Mouse (Mus musculus) CH12.LX (cell line): ENCODE results near the gene Mbd5. TPM values are rescaled to one million over a fixed set of nuclear protein-coding genes. Genes with fewer than 3 reads are reported as not detected.

Source experiments
- DNase-seq: peaks from one replicate; pipeline ENCODE4 v3.0.0-alpha.2; 2013; ENCODE audit errors: extremely low read depth
- H3K27ac ChIP-seq: 2 replicates; pipeline ENCODE4 v1.5.1; 2012; ENCODE audit warnings: low read depth, mild to moderate bottlenecking, control low read depth, moderate library complexity; ENCODE audit not compliant: insufficient read depth
- H3K27me3 ChIP-seq: replicated peaks from 2 replicates; pipeline ENCODE3; 2012; ENCODE audit warnings: inconsistent platforms
- H3K36me3 ChIP-seq, 2 experiments: replicated peaks in 1 of 2; 2 replicates each; pipeline versions ENCODE3 to v1.6.1; 2012; ENCODE audit warnings: inconsistent platforms in 1 of 2, low read length in 1 of 2, mild to moderate bottlenecking in 1 of 2, mixed read lengths in 1 of 2, moderate library complexity in 1 of 2; ENCODE audit not compliant: control insufficient read depth in 1 of 2, insufficient read depth in 1 of 2
- H3K4me1 ChIP-seq, 2 experiments: 2 replicates each; pipeline ENCODE4 v1.6.1; 2012; ENCODE audit warnings: inconsistent platforms in 1 of 2, moderate library complexity in 1 of 2; ENCODE audit not compliant: insufficient read depth in 2 of 2, control insufficient read depth in 1 of 2
- H3K4me2 ChIP-seq: 2 replicates; pipeline ENCODE4 v1.6.1; 2012; ENCODE audit warnings: low read depth, mild to moderate bottlenecking, control low read depth; ENCODE audit not compliant: poor library complexity, insufficient read depth, severe bottlenecking
- H3K4me3 ChIP-seq, 3 experiments: fragments of 150-350 bp in 1 of 3; sonication (generic) in 1 of 3; replicated peaks in 1 of 3; 2 replicates each; pipeline versions ENCODE3 to v1.5.1; 2011 to 2012; ENCODE audit warnings: low read depth in 2 of 3, low read length in 2 of 3, mild to moderate bottlenecking in 2 of 3, moderate library complexity in 2 of 3, control low read depth in 1 of 3, improper control_type of control experiment in 1 of 3, inconsistent platforms in 1 of 3, mixed read lengths in 1 of 3; ENCODE audit not compliant: poor library complexity in 1 of 3
- H3K79me2 ChIP-seq: replicated peaks from 2 replicates; pipeline ENCODE4 v1.6.1; 2012; ENCODE audit warnings: mild to moderate bottlenecking, moderate library complexity; ENCODE audit not compliant: control insufficient read depth, poor library complexity, insufficient read depth, severe bottlenecking; ENCODE audit errors: extremely low read depth
- H3K9ac ChIP-seq: 2 replicates; pipeline ENCODE4 v1.6.1; 2012; ENCODE audit warnings: low read depth, mild to moderate bottlenecking, control low read depth, moderate library complexity; ENCODE audit not compliant: insufficient read depth
- H3K9me3 ChIP-seq: replicated peaks from 2 replicates; pipeline ENCODE3; 2012; ENCODE audit warnings: low read length, inconsistent platforms, mixed read lengths
- BHLHE40 ChIP-seq: IDR thresholded peaks from 2 replicates; pipeline ENCODE4 v1.6.1; 2011; ENCODE audit warnings: mild to moderate bottlenecking, low read depth, low read length, improper control_type of control experiment
- CHD1 ChIP-seq: IDR thresholded peaks from 2 replicates; pipeline ENCODE4 v1.6.1; 2012; ENCODE audit warnings: low read depth, low read length, improper control_type of control experiment, inconsistent platforms
- CHD2 ChIP-seq: IDR thresholded peaks from 2 replicates; pipeline ENCODE4 v1.6.1; 2011; ENCODE audit warnings: low read length, improper control_type of control experiment
- CTCF ChIP-seq, 2 experiments: IDR thresholded peaks in 1 of 2; conservative IDR thresholded peaks in 1 of 2; 2 replicates each; pipeline ENCODE4 v1.5.1; 2011 to 2012; ENCODE audit warnings: low read depth in 2 of 2, low read length in 2 of 2, improper control_type of control experiment in 1 of 2, inconsistent platforms in 1 of 2, mild to moderate bottlenecking in 1 of 2, moderate library complexity in 1 of 2
- E2F4 ChIP-seq: IDR thresholded peaks from 2 replicates; pipeline ENCODE4 v1.6.1; 2011; ENCODE audit warnings: low read depth, low read length, improper control_type of control experiment; ENCODE audit not compliant: insufficient replicate concordance
- ELF1 ChIP-seq: IDR thresholded peaks from 2 replicates; pipeline ENCODE4 v1.6.1; 2014; ENCODE audit warnings: low read depth, mild to moderate bottlenecking, inconsistent platforms, low read length, improper control_type of control experiment
- EP300 ChIP-seq: IDR thresholded peaks from 2 replicates; pipeline ENCODE4 v1.6.1; 2011; ENCODE audit warnings: low read length, improper control_type of control experiment
- ETS1 ChIP-seq: conservative IDR thresholded peaks from 2 replicates; pipeline ENCODE4 v1.6.1; 2012; ENCODE audit warnings: low read depth, mild to moderate bottlenecking, inconsistent platforms, low read length, improper control_type of control experiment, moderate library complexity
- GABPA ChIP-seq: IDR thresholded peaks from 2 replicates; pipeline ENCODE4 v1.6.1; 2012; ENCODE audit warnings: low read depth, low read length, improper control_type of control experiment, inconsistent platforms; ENCODE audit not compliant: insufficient replicate concordance
- HCFC1 ChIP-seq: IDR thresholded peaks from 2 replicates; pipeline ENCODE4 v1.6.1; 2012; ENCODE audit warnings: low read depth, mild to moderate bottlenecking, inconsistent platforms, low read length, improper control_type of control experiment
- KAT2A ChIP-seq: IDR thresholded peaks from 2 replicates; pipeline ENCODE4 v1.6.1; 2012; ENCODE audit warnings: low read length, improper control_type of control experiment, inconsistent platforms; ENCODE audit not compliant: insufficient replicate concordance
- MAFK ChIP-seq: IDR thresholded peaks from 2 replicates; pipeline ENCODE4 v1.6.1; 2011; ENCODE audit warnings: low read length, improper control_type of control experiment; ENCODE audit not compliant: insufficient replicate concordance
- MAX ChIP-seq: IDR thresholded peaks from 2 replicates; pipeline ENCODE4 v1.6.1; 2011; ENCODE audit warnings: low read length, improper control_type of control experiment
- MEF2A ChIP-seq: IDR thresholded peaks from 2 replicates; pipeline ENCODE4 v1.6.1; 2014; ENCODE audit warnings: low read depth, mild to moderate bottlenecking, inconsistent platforms, low read length, improper control_type of control experiment, borderline replicate concordance
- MXI1 ChIP-seq: IDR thresholded peaks from 2 replicates; pipeline ENCODE4 v1.6.1; 2011; ENCODE audit warnings: mild to moderate bottlenecking, low read depth, low read length, improper control_type of control experiment
- NRF1 ChIP-seq: IDR thresholded peaks from 2 replicates; pipeline ENCODE4 v1.6.1; 2014; ENCODE audit warnings: low read depth, mild to moderate bottlenecking, inconsistent platforms, low read length, improper control_type of control experiment, moderate library complexity
- PAX5 ChIP-seq: IDR thresholded peaks from 2 replicates; pipeline ENCODE4 v1.6.1; 2012; ENCODE audit warnings: low read length, inconsistent platforms, mixed read lengths
- POLR2A ChIP-seq: IDR thresholded peaks from 2 replicates; pipeline ENCODE4 v1.6.1; 2011; ENCODE audit warnings: low read depth, mild to moderate bottlenecking, improper control_type of control experiment, low read length
- POLR2AphosphoS2 ChIP-seq: IDR thresholded peaks from 2 replicates; pipeline ENCODE4 v1.6.1; 2011; ENCODE audit warnings: low read depth, low read length, improper control_type of control experiment
- RAD21 ChIP-seq: IDR thresholded peaks from 2 replicates; pipeline ENCODE4 v1.6.1; 2011; ENCODE audit warnings: low read depth, mild to moderate bottlenecking, low read length, improper control_type of control experiment, moderate library complexity
- SIN3A ChIP-seq: IDR thresholded peaks from 2 replicates; pipeline ENCODE4 v1.6.1; 2012; ENCODE audit warnings: low read length, improper control_type of control experiment, inconsistent platforms
- SMC3 ChIP-seq: IDR thresholded peaks from 2 replicates; pipeline ENCODE4 v1.6.1; 2011; ENCODE audit warnings: low read depth, low read length, improper control_type of control experiment
- TBP ChIP-seq: conservative IDR thresholded peaks from 2 replicates; pipeline ENCODE4 v1.6.1; 2011; ENCODE audit warnings: low read depth, low read length, improper control_type of control experiment
- USF1 ChIP-seq: IDR thresholded peaks from 2 replicates; pipeline ENCODE4 v1.6.1; 2014; ENCODE audit warnings: low read depth, mild to moderate bottlenecking, inconsistent platforms, low read length, improper control_type of control experiment
- USF2 ChIP-seq: conservative IDR thresholded peaks from 2 replicates; pipeline ENCODE4 v1.6.1; 2011; ENCODE audit warnings: low read depth, low read length, improper control_type of control experiment
- ZKSCAN1 ChIP-seq: IDR thresholded peaks from 2 replicates; pipeline ENCODE4 v1.6.1; 2012; ENCODE audit warnings: low read depth, inconsistent platforms, low read length, improper control_type of control experiment, borderline replicate concordance
- dilution Hi-C: fragments of 300-500 bp; cut with MboI; formaldehyde crosslinking; loops from 2 replicates; pipeline ENCODE4 v1.14.3; 2020; ENCODE audit warnings: low sequenced_read_pairs; ENCODE audit not compliant: extremely low pct_unique_long_range_greater_than_20kb, extremely low pct_ligation_motif_present
- in situ Hi-C: fragments of 300-500 bp; cut with MboI; formaldehyde crosslinking; loops from 3 replicates; pipeline ENCODE4 v1.14.3; 2019; ENCODE audit warnings: low sequenced_read_pairs, low pct_ligation_motif_present, low pct_unique_long_range_greater_than_20kb, mixed read lengths
- polyA plus RNA-seq: library from polyadenylated mRNA; unstranded; fragments of >175 nt; gene quantifications from 2 replicates; pipeline ENCODE4 v1.2.1, GENCODE M21; 2012; ENCODE audit warnings: low read depth; ENCODE audit not compliant: insufficient read length
- total RNA-seq, 2 experiments: library from RNA; depleted of rRNA; stranded (reverse); fragments of 300-350 nt in 1 of 2; fragments of >200 nt in 1 of 2; gene quantifications; 2 replicates each; pipeline ENCODE4 v1.2.3; 2012 to 2014

Gene Mbd5
- total and polyA plus RNA-seq, 3 experiments = 2.8 to 6.3 (median 5.8) TPM

GRCm38 (mm10) chr2:49108906-49109305 lies 159.6 kb downstream of the Mbd5 start:
- in situ Hi-C loops (no loop called here), dilution Hi-C loops (no loop called here)
- Histone ChIP-seq H3K9ac (no peak overlapping the region), H3K4me1 (peaks cover 0 to 9% of the 10 kb centered on the region in 2 experiments; a peak in 2 of 4 replicates), H3K4me3 (no peak overlapping the region), H3K79me2 (no peaks in the 10 kb centered on the region), H3K36me3 (peaks cover 0 to 5% of the 10 kb centered on the region in 2 experiments), H3K4me2 (no peak overlapping the region), H3K9me3 (no peaks in the 10 kb centered on the region), H3K27ac (no peak overlapping the region), H3K27me3 (no peaks in the 10 kb centered on the region)
- DNase-seq = no peak
- TF ChIP-seq EP300 (no peak), POLR2A (no peak), USF2 (no peak), RAD21 (no peak), NRF1 (no peak), MEF2A (no peak), TBP (no peak), HCFC1 (no peak)

GRCm38 (mm10) chr2:49119875-49120274 lies 170.6 kb downstream of the Mbd5 start:
- Histone ChIP-seq H3K79me2 (no peaks in the 10 kb centered on the region), H3K9ac (no peak overlapping the region), H3K4me1 (0 out of 4 replicates have a peak, but pooled peaks cover 0 to 2% of the 10 kb centered on the region in 2 experiments), H3K36me3 (peaks cover 2 to 15% of the 10 kb centered on the region in 2 experiments), H3K4me2 (no peak overlapping the region), H3K27ac (no peak overlapping the region; the same call in 1 of the 2 replicates), H3K9me3 (no peaks in the 10 kb centered on the region), H3K27me3 (no peaks in the 10 kb centered on the region), H3K4me3 (no peak overlapping the region)
- dilution Hi-C loops = no loop called here
- in situ Hi-C loops = no loop called here
- peak; percentile 23 for DNase-seq
- TF ChIP-seq POLR2A (no peak), CHD2 (no peak), ELF1 (no peak), USF2 (no peak), MEF2A (no peak), USF1 (no peak), POLR2AphosphoS2 (no peak), KAT2A (no peak), E2F4 (no peak)

- Histone ChIP-seq H3K27ac (no peak overlapping the region), H3K9me3 (no peaks in the 10 kb centered on the region), H3K36me3 (peaks cover 2 to 15% of the 10 kb centered on the region in 2 experiments), H3K4me3 (no peak overlapping the region), H3K9ac (no peak overlapping the region), H3K4me1 (0 out of 4 replicates have a peak, but pooled peaks cover 0 to 2% of the 10 kb centered on the region in 2 experiments), H3K79me2 (no peaks in the 10 kb centered on the region), H3K4me2 (no peak overlapping the region), H3K27me3 (no peaks in the 10 kb centered on the region)
- no peak for TF ChIP-seq BHLHE40
- TF ChIP-seq ZKSCAN1 = no peak
- TF ChIP-seq KAT2A = no peak
- TF ChIP-seq SIN3A = no peak
- TF ChIP-seq MXI1 = no peak
- TF ChIP-seq GABPA = no peak
- TF ChIP-seq SMC3 = no peak
- TF ChIP-seq MAX = no peak
- TF ChIP-seq MAFK = no peak
- TF ChIP-seq ETS1 = no peak
- TF ChIP-seq PAX5 = no peak
- no peak for TF ChIP-seq CHD1
- no peak for TF ChIP-seq CTCF (conservative IDR thresholded peaks at IDR 0.05 in 1 of 2, IDR thresholded peaks at IDR 0.05 in 1 of 2; ENCODE audit: low read depth in 2 of 2, low read length in 2 of 2)
- TF ChIP-seq ELF1 = no peak
- dilution Hi-C loops (no loop called here), in situ Hi-C loops (no loop called here)
- DNase-seq = no peak
Observed at GRCm38 (mm10) chr2:49121603-49122002, 172.3 kb downstream of the Mbd5 start.
